Comparison of ENCODE assay signal across 28 mouse cellular contexts in the genomic region with DNA sequence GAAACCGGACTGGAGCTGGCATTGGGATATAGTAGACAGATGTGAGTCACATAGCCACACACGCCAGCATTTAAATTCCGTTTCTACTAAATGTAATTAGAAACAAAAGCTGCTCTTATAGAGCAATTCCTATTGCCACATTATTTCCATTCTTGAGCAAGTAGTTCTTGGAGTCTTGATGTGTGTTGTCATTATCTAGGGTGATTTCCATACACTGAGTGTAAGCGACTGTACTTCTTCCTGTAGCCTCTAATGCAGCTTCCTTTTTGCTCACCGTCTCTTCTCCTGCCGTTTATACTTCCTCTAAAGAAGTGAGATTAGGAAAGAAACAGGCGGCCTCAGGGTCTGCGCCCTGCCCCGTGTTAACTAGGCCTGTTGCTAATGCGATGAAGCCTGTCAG.
DNase-seq lines count a peak whose midpoint lies in the region; ATAC-seq and TF ChIP-seq lines count a peak whose summit lies in the region.
"Had no signal": no experiment of that assay in that cellular context is flagged by ENCODE, and none has a peak within 500 bp of the region (broad histone marks: within the 10 kb centered on the region; RNA-seq: fewer than 3 reads in every experiment).

No protein-coding gene starts in this region.

- H3K4me1 ChIP-seq in liver, postnatal 0 days (ENCODE audit: insufficient read depth) = no peaks in the 10 kb centered on the region
- H3K4me1 ChIP-seq in bone marrow, adult 2 months (ENCODE audit: control insufficient read depth, insufficient read depth, low read length) = peaks cover 1% of the 10 kb centered on the region
- H3K4me1 ChIP-seq: forebrain, embryonic 13.5 days; heart, embryonic 12.5 days; intestine, embryonic 15.5 days; midbrain, embryonic 13.5 days; neural tube, embryonic 15.5 days had no signal

- TF ChIP-seq POLR2A in bone marrow, adult 2 months (IDR thresholded peaks at IDR 0.05; ENCODE audit: borderline replicate concordance, control insufficient read depth, low read depth, low read length) = no peak

- ATAC-seq in liver, postnatal 0 days = peak; percentile 54
- ATAC-seq in monocyte, adult 5-6 weeks (replicated peaks; ENCODE audit: insufficient number of reproducible peaks, low FRiP score, low TSS enrichment, poor library complexity, severe bottlenecking) = peak; percentile 74
- ATAC-seq: CD4-positive, CD25-positive, alpha-beta regulatory T cell, adult 4 months; forebrain, embryonic 13.5 days; hindbrain, postnatal 0 days; intestine, embryonic 15.5 days; midbrain, embryonic 13.5 days had no signal

- no peak for TF ChIP-seq EP300 in liver, postnatal 0 days (IDR thresholded peaks at IDR 0.05; ENCODE audit: low read depth)

- H3K36me3 ChIP-seq in liver, postnatal 0 days (replicated peaks; ENCODE audit: insufficient read depth, low read length) = peaks cover 84% of the 10 kb centered on the region

- H3K27me3 ChIP-seq in liver, postnatal 0 days (ENCODE audit: insufficient read depth, low read length) = no peaks in the 10 kb centered on the region
- H3K27me3 ChIP-seq: forebrain, embryonic 13.5 days; heart, embryonic 12.5 days; intestine, embryonic 15.5 days; midbrain, embryonic 13.5 days; neural tube, embryonic 15.5 days had no signal

- H3K4me3 ChIP-seq in liver, postnatal 0 days (ENCODE audit: low read depth, low read length) = no peak overlapping the region
- H3K4me3 ChIP-seq in bone marrow, adult 2 months (replicated peaks; ENCODE audit: control insufficient read depth, low read depth, low read length) = no peak overlapping the region
- H3K4me3 ChIP-seq: forebrain, embryonic 13.5 days; heart, embryonic 12.5 days; intestine, embryonic 15.5 days; midbrain, embryonic 13.5 days; neural tube, embryonic 15.5 days had no signal

- H3K27ac ChIP-seq in liver, postnatal 0 days (ENCODE audit: low read depth) = peak overlapping the region; percentile 17; the same call in 1 of the 2 replicates
- H3K27ac ChIP-seq in bone marrow, adult 2 months (ENCODE audit: control insufficient read depth, insufficient read depth, low read depth, low read length, poor library complexity) = peak overlapping the region; percentile 80
- H3K27ac ChIP-seq: forebrain, embryonic 13.5 days; hindbrain, postnatal 0 days; intestine, embryonic 15.5 days; kidney, postnatal 0 days; midbrain, embryonic 13.5 days; neural tube, embryonic 15.5 days; stomach, postnatal 0 days had no signal

- H3K9me3 ChIP-seq in liver, postnatal 0 days (ENCODE audit: low read length) = no peaks in the 10 kb centered on the region
- H3K9me3 ChIP-seq: forebrain, embryonic 13.5 days; heart, embryonic 12.5 days; intestine, embryonic 15.5 days; midbrain, embryonic 13.5 days; neural tube, embryonic 15.5 days had no signal

- no peak for DNase-seq in liver, postnatal 0 days
- no peak for DNase-seq in liver
- peak; percentile 77 for DNase-seq in gonadal fat pad, adult 2 months (ENCODE audit: low read depth)
- no peak for DNase-seq in cerebellum, postnatal 14 days
- no peak for DNase-seq in adrenal gland, adult 8-10 months
- no peak for DNase-seq in heart, postnatal 14 days
- DNase-seq: adrenal gland, postnatal 10 days; cerebellum, adult 11-12 months; cerebellum, adult 9-11 months; gastrocnemius, postnatal 10 days; kidney, adult 8-10 months; layer of hippocampus, adult 9-11 months; lung, embryonic 14.5 days; right cerebral cortex, adult 18-20 months; right cerebral cortex, postnatal 4 days; thymus, adult 2 months; thymus, postnatal 4 days had no signal

- TF ChIP-seq CTCF in liver, postnatal 0 days (IDR thresholded peaks at IDR 0.05; ENCODE audit: low read depth) = no peak
- TF ChIP-seq CTCF in bone marrow, adult 2 months (IDR thresholded peaks at IDR 0.05; ENCODE audit: control insufficient read depth, insufficient read depth, low read length) = no peak

- no peak overlapping the region for H3K9ac ChIP-seq in liver, postnatal 0 days (replicated peaks)
- H3K9ac ChIP-seq: forebrain, embryonic 13.5 days; heart, embryonic 12.5 days; intestine, embryonic 15.5 days; lung, embryonic 14.5 days; midbrain, embryonic 13.5 days; neural tube, embryonic 15.5 days had no signal

- WGBS in liver, postnatal 0 days (ENCODE audit: insufficient replicate concordance) = 68% methylated on average over 10 of the region's 10 CpGs
- WGBS in bone marrow, adult 2 months = 49% methylated on average over 10 of the region's 10 CpGs

- intact Hi-C loops in heart, postnatal 14 days (cut with DNase I) = no loop called here

- H3K4me2 ChIP-seq in liver, postnatal 0 days (ENCODE audit: low read depth, low read length) = no peak overlapping the region
- H3K4me2 ChIP-seq: forebrain, embryonic 13.5 days; heart, embryonic 12.5 days; intestine, embryonic 15.5 days; lung, embryonic 14.5 days; midbrain, embryonic 13.5 days; neural tube, embryonic 15.5 days had no signal
